Mouse (Mus musculus) cerebellum, postnatal 10 days (tissue): ENCODE measurements around the gene Sec13.

ENCODE experiments used
- DNase-seq, 2 experiments: peaks; one replicate each; pipeline ENCODE4 v3.0.0; 2021; ENCODE audit warnings: mixed read lengths in 2 of 2

Gene Sec13

GRCm38 (mm10) chr6:113697222-113698205, 43.0 kb downstream of the Sec13 start:
- DNase-seq, result peak; percentile 52 to 62

GRCm38 (mm10) chr6:113696582-113697221, 43.8 kb downstream of the Sec13 start, which contains the start of gene Tatdn2:
Gene Tatdn2, plus strand, starts transcription at chr6:113697050.
- DNase-seq, result peak; percentile 95 to 97

- DNase-seq, result no peak
Observed at GRCm38 (mm10) chr6:113695766-113696355, 44.7 kb downstream of the Sec13 start.

- DNase-seq, result no peak
Observed at GRCm38 (mm10) chr6:113695203-113695602, 45.3 kb downstream of the Sec13 start.

GRCm38 (mm10) chr6:113693377-113693776, 47.2 kb downstream of the Sec13 start:
- no peak for DNase-seq

- no peak for DNase-seq
Observed at GRCm38 (mm10) chr6:113692661-113693133, 47.8 kb downstream of the Sec13 start.

- no peak for DNase-seq
Observed at GRCm38 (mm10) chr6:113691084-113691462, 49.5 kb downstream of the Sec13 start.

- peak in 1 of 2 experiments; percentile 26 for DNase-seq
Observed at GRCm38 (mm10) chr6:113690400-113691083, 50.0 kb downstream of the Sec13 start.

GRCm38 (mm10) chr6:113690008-113690399, 50.5 kb downstream of the Sec13 start:
- no peak for DNase-seq

GRCm38 (mm10) chr6:113686551-113687125, 53.9 kb downstream of the Sec13 start:
- peak; percentile 61 to 83 for DNase-seq

- DNase-seq, result no peak
Observed at GRCm38 (mm10) chr6:113683081-113683825, 57.3 kb downstream of the Sec13 start.

GRCm38 (mm10) chr6:113681271-113681670, 59.3 kb downstream of the Sec13 start:
- peak; percentile 87 to 92 for DNase-seq

GRCm38 (mm10) chr6:113679993-113680566, 60.5 kb downstream of the Sec13 start:
- no peak for DNase-seq

GRCm38 (mm10) chr6:113678246-113679012, 62.1 kb downstream of the Sec13 start:
- peak; percentile 40 to 55 for DNase-seq
